Comparison of ENCODE assay signal across 9 mouse cellular contexts in genomic region chr3:69205266-69206054, GRCm38 (mm10). TPM values are rescaled to one million over a fixed set of nuclear protein-coding genes. Genes with fewer than 3 reads are reported as not detected.
DNase-seq lines count a peak whose midpoint lies in the region; ATAC-seq lines count a peak whose summit lies in the region.
"Had no signal": no experiment of that assay in that cellular context is flagged by ENCODE, and none has a peak within 500 bp of the region (broad histone marks: within the 10 kb centered on the region; RNA-seq: fewer than 3 reads in every experiment).

No protein-coding gene starts in this region.

- H3K9me3 ChIP-seq in heart, embryonic 16.5 days (replicated peaks; ENCODE audit: control insufficient read depth, low read length), result no peaks in the 10 kb centered on the region
- H3K9me3 ChIP-seq in hindbrain, embryonic 12.5 days (replicated peaks), result no peaks in the 10 kb centered on the region

- DNase-seq in CD4-positive, CD25-positive, alpha-beta regulatory T cell, adult 2 months (ENCODE audit: low read depth, low spot score), result peak; percentile 81
- peak; percentile 68 for DNase-seq in adrenal gland, adult 2 months
- peak; percentile 21 for DNase-seq in lung, postnatal 36 days
- DNase-seq in urinary bladder, postnatal 10 days (ENCODE audit: low spot score), result no peak
- DNase-seq in layer of hippocampus, adult 18-20 months (ENCODE audit: low spot score in 2 of 2), result no peak

- H3K36me3 ChIP-seq in heart, embryonic 16.5 days (ENCODE audit: control insufficient read depth, insufficient read depth), result no peaks in the 10 kb centered on the region
- H3K36me3 ChIP-seq in hindbrain, embryonic 12.5 days, result no peaks in the 10 kb centered on the region

- no peaks in the 10 kb centered on the region for H3K27me3 ChIP-seq in heart, embryonic 16.5 days (ENCODE audit: control insufficient read depth, insufficient read depth, low read length)
- no peaks in the 10 kb centered on the region for H3K27me3 ChIP-seq in hindbrain, embryonic 12.5 days

- peak; percentile 60 for ATAC-seq in heart, embryonic 16.5 days (replicated peaks; ENCODE audit: extremely low read depth, insufficient read depth, low FRiP score)
- no peak for ATAC-seq in hindbrain, embryonic 12.5 days (ENCODE audit: low FRiP score)
- no peak for ATAC-seq in cerebellum, adult (ENCODE audit: insufficient number of reproducible peaks, low FRiP score, low TSS enrichment)

- H3K27ac ChIP-seq in heart, embryonic 16.5 days (ENCODE audit: low read length), result no peak overlapping the region
- no peak overlapping the region for H3K27ac ChIP-seq in hindbrain, embryonic 12.5 days

- H3K4me1 ChIP-seq in heart, embryonic 16.5 days (ENCODE audit: control insufficient read depth, insufficient read depth, low read length), result peaks cover 11% of the 10 kb centered on the region
- no peaks in the 10 kb centered on the region for H3K4me1 ChIP-seq in hindbrain, embryonic 12.5 days

- WGBS in heart, embryonic 16.5 days, result 21% methylated on average over 7 of the region's 7 CpGs
- WGBS in hindbrain, embryonic 12.5 days, result 80% methylated on average over 7 of the region's 7 CpGs

- 0 out of 2 replicates have a peak overlapping the region, but pooled peaks have one; percentile 18 for H3K4me2 ChIP-seq in heart, embryonic 16.5 days (ENCODE audit: low read depth, low read length)
- no peak overlapping the region for H3K4me2 ChIP-seq in hindbrain, embryonic 12.5 days (replicated peaks)

- H3K4me3 ChIP-seq in heart, embryonic 16.5 days (ENCODE audit: low read length), result no peak overlapping the region
- H3K4me3 ChIP-seq in hindbrain, embryonic 12.5 days, result no peak overlapping the region

- H3K9ac ChIP-seq in heart, embryonic 16.5 days (ENCODE audit: low read length), result no peak overlapping the region
- no peak overlapping the region for H3K9ac ChIP-seq in hindbrain, embryonic 12.5 days

RNA-seq across cellular contexts. Expression of gene Arl14, which starts 16.8 kb away (rescaled TPM):
- not detected for total RNA-seq in adrenal gland, adult 2 months (2021)
- polyA plus RNA-seq in adrenal gland, adult 2 months (2012; rRNA removed), result not detected in 2 replicates
- polyA plus RNA-seq in heart, embryonic 16.5 days (2015; fragmentation: Nextera tagmentation; extraction: Ambion mirVana), result not detected in 2 replicates
- total RNA-seq in layer of hippocampus, adult 18-20 months (2021), result not detected
- not detected in 2 replicates for polyA plus RNA-seq in hindbrain, embryonic 12.5 days (2016; fragmentation: Nextera tagmentation; extraction: Ambion mirVana)
- total RNA-seq: adrenal gland, postnatal 4 days had no signal

Comparison
In these comparisons a context has a peak if more than half of its experiments do, and no peak if none do; other contexts are left out.
1. DNase-seq: peak in CD4-positive, CD25-positive, alpha-beta regulatory T cell, adult 2 months (single experiment), adrenal gland, adult 2 months (single experiment) and lung, postnatal 36 days (single experiment); none in urinary bladder, postnatal 10 days (single experiment) and layer of hippocampus, adult 18-20 months (0 of 2).